Mouse (Mus musculus): ENCODE data around the gene Plekha4.

GRCm38 (mm10) chr7:45540213-45540612 lies 14.1 kb downstream of the Plekha4 start:
- TF ChIP-seq CTCF (IDR thresholded peaks at IDR 0.05; ENCODE audit: insufficient read depth, low read depth, low read length) (no peak), POLR2A (IDR thresholded peaks at IDR 0.05; ENCODE audit: insufficient read depth, low read depth, low read length) (no peak)

All from olfactory bulb, adult 2 months (tissue).